Mouse (Mus musculus): ENCODE data around the gene Lgmn.

- no peak for TF ChIP-seq FLI1 (IDR thresholded peaks at IDR 0.05; ENCODE audit: low read length)
- no peak for TF ChIP-seq GATA1 (IDR thresholded peaks at IDR 0.05; ENCODE audit: borderline replicate concordance, low read length)
Observed at GRCm38 (mm10) chr12:102359390-102359789, 80.2 kb downstream of the Lgmn start.
